Mouse (Mus musculus) ES-Bruce4 (cell line): ENCODE data around the gene Slc10a1. TPM values are rescaled to one million over a fixed set of nuclear protein-coding genes. Genes with fewer than 3 reads are reported as not detected.
"Not testable (repeated sequence)": the region's sequence is repeated elsewhere in the genome, so short reads cannot be mapped to it uniquely, and the experiment has no call there.

ENCODE experiments used
- H3K27ac ChIP-seq: 2 replicates; pipeline ENCODE4 v1.5.1; 2012; ENCODE audit warnings: low read length, inconsistent platforms; ENCODE audit not compliant: insufficient read depth
- H3K27me3 ChIP-seq: 2 replicates; pipeline ENCODE4 v1.6.1; 2012; ENCODE audit warnings: mild to moderate bottlenecking, low read length, inconsistent platforms; ENCODE audit not compliant: control insufficient read depth, poor library complexity, insufficient read depth, severe bottlenecking
- H3K36me3 ChIP-seq: 2 replicates; pipeline ENCODE4 v1.6.1; 2012; ENCODE audit warnings: inconsistent platforms, mild to moderate bottlenecking, low read length, moderate library complexity; ENCODE audit not compliant: control insufficient read depth, poor library complexity, insufficient read depth, severe bottlenecking
- H3K4me1 ChIP-seq: one replicate; pipeline ENCODE4 v1.8.1; 2011; ENCODE audit warnings: low read length; ENCODE audit not compliant: control insufficient read depth, insufficient read depth
- H3K4me3 ChIP-seq: 2 replicates; pipeline ENCODE4 v1.5.1; 2011; ENCODE audit warnings: low read depth, mild to moderate bottlenecking, low read length
- H3K9ac ChIP-seq: 2 replicates; pipeline ENCODE4 v1.6.1; 2012; ENCODE audit warnings: low read depth, mild to moderate bottlenecking, inconsistent platforms; ENCODE audit not compliant: poor library complexity, severe bottlenecking
- H3K9me3 ChIP-seq: replicated peaks from 2 replicates; pipeline ENCODE4 v1.6.1; 2012; ENCODE audit warnings: mild to moderate bottlenecking, low read length, inconsistent platforms; ENCODE audit not compliant: control insufficient read depth, poor library complexity, insufficient read depth, severe bottlenecking
- CTCF ChIP-seq: IDR thresholded peaks from one replicate; pipeline ENCODE4 v1.8.1; 2011; ENCODE audit warnings: low read depth, low read length
- EP300 ChIP-seq: IDR thresholded peaks from 2 replicates; pipeline ENCODE4 v1.6.1; 2011; ENCODE audit warnings: low read depth, low read length; ENCODE audit not compliant: insufficient read depth
- POLR2A ChIP-seq: IDR thresholded peaks from one replicate; pipeline ENCODE4 v1.8.1; 2011; ENCODE audit warnings: low read length; ENCODE audit not compliant: insufficient read depth
- polyA plus RNA-seq: library from polyadenylated mRNA; stranded (reverse); fragments of >200 nt; gene quantifications from 2 replicates; pipeline ENCODE4 v1.2.4, GENCODE M21; 2011; ENCODE audit warnings: low read depth; ENCODE audit not compliant: missing spikeins, insufficient read depth, insufficient read length

The Slc10a1 gene
- polyA plus RNA-seq, 1 experiment: not detected

DNA sequence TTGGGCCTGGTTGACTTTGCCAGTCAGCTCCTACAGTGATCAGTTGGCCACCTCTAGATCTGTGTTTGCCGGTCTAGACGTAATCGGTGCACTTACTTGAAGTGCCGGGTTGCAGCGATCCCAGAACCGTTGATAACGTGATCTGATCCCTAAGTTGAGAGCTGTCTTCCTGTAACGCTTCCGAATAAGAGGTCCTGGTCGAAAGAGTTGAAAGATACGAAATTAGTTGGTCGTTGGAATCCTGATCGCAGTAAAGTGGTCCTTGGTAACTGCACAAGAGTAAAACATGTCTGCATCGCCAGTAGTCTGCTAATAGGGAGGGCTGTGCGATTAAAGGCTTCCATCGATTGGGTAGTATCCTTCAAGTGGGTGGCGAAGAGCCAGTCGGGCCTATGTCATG is 20.3 kb downstream of the Slc10a1 start:
- TF ChIP-seq CTCF (no peak), EP300 (no peak), POLR2A (no peak)
- no peaks in the 10 kb centered on the region for H3K4me1 ChIP-seq
- H3K9ac ChIP-seq: peak overlapping the region; percentile 16; the same call in 1 of the 2 replicates
- H3K9me3 ChIP-seq: no peaks in the 10 kb centered on the region
- peak overlapping the region; percentile 0; the same call in 1 of the 2 replicates for H3K27ac ChIP-seq
- H3K36me3 ChIP-seq: peaks cover 61% of the 10 kb centered on the region
- peak overlapping the region; percentile 10 for H3K4me3 ChIP-seq
- H3K27me3 ChIP-seq: no peaks in the 10 kb centered on the region

- H3K27me3 ChIP-seq: no peaks in the 10 kb centered on the region
- H3K9ac ChIP-seq: peak overlapping the region; percentile 89
- H3K4me1 ChIP-seq: no peaks in the 10 kb centered on the region
- TF ChIP-seq POLR2A (no peak), CTCF (no peak), EP300 (no peak)
- H3K9me3 ChIP-seq: no peaks in the 10 kb centered on the region
- peak overlapping the region; percentile 81 for H3K4me3 ChIP-seq
- H3K36me3 ChIP-seq: peaks cover 40% of the 10 kb centered on the region
- peak overlapping the region; percentile 54; the same call in 1 of the 2 replicates for H3K27ac ChIP-seq
Observed at GRCm38 (mm10) chr12:80945996-80946355, 22.5 kb downstream of the Slc10a1 start.

DNA sequence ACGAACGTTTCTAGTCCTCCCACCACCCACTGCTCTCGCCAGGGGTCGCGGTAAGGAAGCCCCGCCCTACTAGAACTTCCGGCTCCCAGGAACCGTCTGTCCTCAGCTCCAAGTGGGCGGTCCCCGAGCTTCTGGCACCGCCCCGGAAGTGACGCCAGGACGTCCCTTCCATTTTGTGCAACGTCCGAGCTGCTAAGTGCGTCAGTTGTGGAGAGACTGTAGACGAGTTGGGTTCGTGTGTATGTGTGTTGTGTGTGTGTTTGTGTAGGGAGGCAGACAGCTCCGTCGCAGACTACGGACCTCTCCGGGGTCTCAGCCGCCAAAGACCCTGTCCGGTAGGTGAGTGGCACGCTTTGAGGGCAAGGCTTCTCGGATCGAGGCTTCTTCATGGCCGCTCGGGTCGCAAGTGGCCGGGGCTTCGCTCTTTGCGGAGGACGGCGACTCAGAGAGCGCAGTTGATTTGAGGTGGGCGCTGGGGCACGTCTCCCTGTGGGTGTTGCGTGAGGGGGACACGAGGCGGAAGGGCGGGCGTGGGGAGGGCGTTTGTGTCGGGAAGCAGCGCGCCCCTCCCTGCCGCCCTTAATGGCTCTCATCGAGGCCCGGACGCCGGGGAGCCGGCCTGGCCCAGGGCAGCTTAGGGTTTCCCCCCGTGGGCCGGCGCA is 23.0 kb downstream of the Slc10a1 start, which contains the start of gene Srsf5:
Gene Srsf5 (plus strand): TSS at position 171 of the 662 bp plus-strand sequence.
- no peaks in the 10 kb centered on the region for H3K9me3 ChIP-seq
- peak within 1 kb of the TSS; percentile 81 for H3K4me3 ChIP-seq
- H3K27me3 ChIP-seq: no peaks in the 10 kb centered on the region
- H3K4me1 ChIP-seq: no peaks in the 10 kb centered on the region
- H3K36me3 ChIP-seq: peaks cover 35% of the 10 kb centered on the region
- H3K9ac ChIP-seq: peak within 1 kb of the TSS; percentile 89
- H3K27ac ChIP-seq: peak within 1 kb of the TSS; percentile 74
- TF ChIP-seq CTCF (no peak), EP300 (0 out of 2 replicates have a peak, but pooled peaks have one; percentile 15), POLR2A (peak; percentile 99)

- not testable (repeated sequence) for H3K4me1 ChIP-seq, H3K9me3 ChIP-seq, H3K27me3 ChIP-seq
- Histone ChIP-seq H3K9ac (peak overlapping the region; percentile 44; the same call in 1 of the 2 replicates), H3K4me3 (peak overlapping the region; percentile 63), H3K36me3 (peaks cover 34% of the 10 kb centered on the region), H3K27ac (peak overlapping the region; percentile 9; the same call in 1 of the 2 replicates)
Observed at GRCm38 (mm10) chr12:80944963-80945333, 23.6 kb downstream of the Slc10a1 start.

DNA sequence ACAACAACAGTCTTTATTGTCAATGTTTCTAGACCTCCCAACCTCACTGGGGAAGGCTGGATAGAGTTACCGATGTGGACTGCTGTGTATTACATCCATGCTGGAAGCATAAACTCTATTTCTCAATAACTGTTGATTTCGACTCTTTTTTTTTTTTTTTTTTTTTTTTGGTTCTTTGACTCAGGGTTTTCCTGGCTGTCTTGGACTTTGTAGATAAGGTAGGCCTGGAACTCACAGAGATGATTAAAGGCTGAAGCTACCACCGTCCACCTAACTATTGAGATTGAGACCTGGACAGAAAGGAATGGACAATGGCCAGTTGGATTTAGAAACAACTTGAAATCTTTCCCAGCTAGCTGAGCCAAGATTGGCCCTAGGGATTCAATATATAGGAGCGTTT is 24.3 kb downstream of the Slc10a1 start:
- no peaks in the 10 kb centered on the region for H3K4me1 ChIP-seq
- no peaks in the 10 kb centered on the region for H3K27me3 ChIP-seq
- TF ChIP-seq CTCF (no peak), EP300 (no peak), POLR2A (no peak)
- H3K9me3 ChIP-seq: no peaks in the 10 kb centered on the region
- peaks cover 28% of the 10 kb centered on the region for H3K36me3 ChIP-seq
- no peak overlapping the region for H3K4me3 ChIP-seq
- H3K27ac ChIP-seq: no peak overlapping the region
- peak overlapping the region; percentile 44; the same call in 1 of the 2 replicates for H3K9ac ChIP-seq

DNA sequence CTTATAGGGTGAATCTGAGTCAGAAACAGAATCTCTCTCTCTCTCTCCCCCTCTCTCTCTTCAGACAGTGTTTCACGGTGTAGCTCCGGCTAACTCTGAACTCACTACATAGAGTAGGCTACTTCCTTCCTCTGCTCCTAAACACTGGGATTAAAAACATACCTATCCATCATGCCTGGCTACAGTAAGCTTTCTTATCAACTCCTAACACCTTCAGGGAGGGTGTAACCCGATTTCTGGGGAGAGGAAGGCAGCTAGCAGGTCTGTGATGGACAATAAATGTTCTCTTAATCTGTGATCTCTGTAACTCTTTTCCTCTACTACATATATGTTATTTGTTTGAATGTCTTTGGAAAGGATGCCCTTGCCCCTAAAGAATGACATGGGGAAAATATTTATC is 25.1 kb downstream of the Slc10a1 start:
- Histone ChIP-seq H3K27me3 (no peaks in the 10 kb centered on the region), H3K4me3 (no peak overlapping the region), H3K4me1 (no peaks in the 10 kb centered on the region), H3K9ac (no peak overlapping the region), H3K27ac (no peak overlapping the region), H3K36me3 (peaks cover 21% of the 10 kb centered on the region), H3K9me3 (no peaks in the 10 kb centered on the region)
- no peak for TF ChIP-seq EP300
- no peak for TF ChIP-seq POLR2A
- no peak for TF ChIP-seq CTCF
